Mouse (Mus musculus) layer of hippocampus, postnatal 14 days (tissue): ENCODE results near the gene Zfp583. TPM values are rescaled to one million over a fixed set of nuclear protein-coding genes. Genes with fewer than 3 reads are reported as not detected.
A peak's percentile ranks its signal among the peaks of the same experiment; 100 is the strongest.

ENCODE experiments used
- DNase-seq, 2 experiments: peaks; one replicate each; pipeline ENCODE4 v3.0.0; 2021 to 2022; ENCODE audit warnings: low spot score in 2 of 2, mixed read lengths in 1 of 2
- total RNA-seq, 2 experiments: library from RNA; stranded (reverse); gene quantifications; 2 replicates each; pipeline ENCODE4 v1.2.3; 2021

Gene Zfp583
- total RNA-seq, 2 experiments from 2014 or later = 9.8 to 10.9 TPM

GRCm38 (mm10) chr7:6286921-6287531 is 44.1 kb downstream of the Zfp583 start:
- DNase-seq = peak; percentile 26 to 64

GRCm38 (mm10) chr7:6285842-6286705 is 45.0 kb downstream of the Zfp583 start, which contains the start of gene Zfp667:
Gene Zfp667 (plus strand): TSS chr7:6286579.
- peak; percentile 97 to 99 for DNase-seq

DNA sequence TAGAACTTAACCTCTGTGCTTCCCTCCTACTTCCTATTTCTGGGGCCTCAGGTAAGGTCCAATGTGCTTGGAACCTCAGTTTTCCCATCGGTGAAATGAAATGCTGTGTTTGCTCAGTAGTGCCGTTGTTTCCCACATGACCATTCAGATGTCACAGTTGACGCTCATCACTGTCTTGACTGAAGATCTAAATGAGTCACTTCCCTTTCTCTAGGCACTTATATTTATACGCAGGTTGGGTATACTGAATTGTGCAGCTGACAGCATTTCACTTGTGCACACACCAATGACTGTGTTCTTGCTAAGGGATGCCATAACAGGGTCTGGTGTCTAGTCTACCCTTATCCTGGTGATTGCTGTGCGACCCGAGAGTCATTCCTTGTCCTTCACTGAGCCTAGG is 45.7 kb downstream of the Zfp583 start:
- peak in 1 of 2 experiments; percentile 18 for DNase-seq

DNA sequence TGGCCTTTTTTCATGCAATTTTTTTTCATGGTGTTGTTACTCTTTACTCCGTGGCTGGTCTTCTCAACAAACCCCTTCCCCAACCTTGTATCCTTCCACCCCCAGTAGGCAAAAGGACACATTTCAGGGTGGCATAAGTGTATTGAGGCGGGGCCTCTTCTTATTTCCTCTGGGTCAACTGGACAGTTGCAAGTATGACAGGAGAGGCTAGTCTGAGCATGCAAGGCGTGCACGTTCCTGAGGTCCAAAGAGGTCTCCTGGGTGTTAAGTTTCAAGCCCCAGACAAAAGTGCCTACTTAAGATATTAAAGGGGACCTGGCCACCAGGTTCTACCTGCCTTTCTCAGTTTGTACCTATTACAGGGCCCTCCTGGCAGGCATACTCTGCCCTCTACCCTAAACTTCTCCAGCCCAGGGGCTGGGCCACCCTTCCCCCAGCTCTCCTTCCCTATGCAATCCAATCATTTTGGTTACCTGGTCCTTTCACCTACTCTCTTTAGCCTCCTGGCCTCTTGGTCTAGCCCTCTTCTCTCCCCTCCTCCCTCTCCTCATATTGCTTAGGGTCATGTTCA is 46.6 kb downstream of the Zfp583 start:
- DNase-seq = no peak

GRCm38 (mm10) chr7:6283451-6284075 is 47.5 kb downstream of the Zfp583 start:
- DNase-seq = peak; percentile 80 to 87

- peak; percentile 81 to 92 for DNase-seq
Observed at GRCm38 (mm10) chr7:6282749-6283148, 48.3 kb downstream of the Zfp583 start.

DNA sequence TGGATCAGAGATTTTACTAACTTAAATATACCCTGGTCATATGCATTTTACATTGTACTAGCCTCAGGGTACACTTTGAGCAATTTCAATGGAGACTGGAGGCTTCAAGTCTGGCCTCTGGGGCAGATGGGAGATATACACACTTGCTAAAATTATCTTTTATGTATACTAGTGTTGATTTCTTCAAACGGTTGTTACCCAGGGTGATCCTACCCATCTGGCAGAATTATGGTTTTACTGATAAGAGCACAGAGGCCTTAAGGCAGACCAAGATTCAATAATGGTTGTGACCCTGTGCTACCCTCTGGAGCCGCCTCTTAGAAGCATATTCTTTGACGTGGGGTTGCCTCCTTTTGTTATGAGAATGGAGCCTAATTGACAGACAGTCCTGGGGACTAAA is 53.2 kb downstream of the Zfp583 start:
- DNase-seq = no peak

GRCm38 (mm10) chr7:6265695-6266094 is 65.4 kb downstream of the Zfp583 start:
- no peak for DNase-seq

Other genes with a start within 250 kb of the Zfp583 start
- 10 to 100 TPM; 25.7 to 26.8 TPM for gene Zfp787, start 175.3 kb downstream of the Zfp583 start, total RNA-seq
- 10 to 100 TPM; 51.1 to 54.6 TPM for gene Zfp444, start 159.1 kb downstream of the Zfp583 start, total RNA-seq
- not detected for gene Galp, start 134.2 kb downstream of the Zfp583 start, total RNA-seq
- gene Zscan5b, start 109.0 kb downstream of the Zfp583 start, total RNA-seq = not detected
- not detected for gene Epp13, start 78.6 kb downstream of the Zfp583 start, total RNA-seq
- gene Zfp667, start 44.7 kb downstream of the Zfp583 start, total RNA-seq = 10 to 100 TPM; 13.7 to 13.8 TPM
- 1 to 10 TPM; 5.0 to 6.6 TPM for gene Gm3854, start 12.5 kb upstream of the Zfp583 start, total RNA-seq
- 1 to 10 TPM; 4.1 to 5.9 TPM for gene Zfp78, start 32.0 kb upstream of the Zfp583 start, total RNA-seq
- gene Zfp28, start 52.0 kb upstream of the Zfp583 start, total RNA-seq = 1 to 10 TPM; 5.7 to 5.9 TPM
- 10 to 100 TPM; 21.0 to 21.7 TPM for gene Smim17, start 67.4 kb upstream of the Zfp583 start, total RNA-seq
- under 1 TPM; 0.29 to 0.35 TPM for gene Gm20715, start 79.0 kb upstream of the Zfp583 start, total RNA-seq
- 1 to 10 TPM; 1.2 TPM for gene Olfr1344, start 107.4 kb upstream of the Zfp583 start, total RNA-seq
- under 1 TPM in 1 of 2 experiments, not detected in 1; 0.05 TPM for gene Olfr1336, start 124.9 kb upstream of the Zfp583 start, total RNA-seq
- not detected for gene Olfr1346, start 135.8 kb upstream of the Zfp583 start, total RNA-seq
- gene Olfr5, start 155.7 kb upstream of the Zfp583 start, total RNA-seq = not detected
- gene Olfr1347, start 168.5 kb upstream of the Zfp583 start, total RNA-seq = not detected
- not detected for gene Olfr1348, start 177.5 kb upstream of the Zfp583 start, total RNA-seq
- gene Olfr1349, start 191.7 kb upstream of the Zfp583 start, total RNA-seq = not detected
- not detected for gene Olfr1350, start 233.6 kb upstream of the Zfp583 start, total RNA-seq